Mouse (Mus musculus) testis, adult 2 months (tissue): ENCODE measurements around the gene Lrrc8b. TPM values are rescaled to one million over a fixed set of nuclear protein-coding genes. Genes with fewer than 3 reads are reported as not detected.

Experiments used
- H3K27ac ChIP-seq: fragments of 200-500 bp; 2 replicates; pipeline ENCODE4 v1.5.1; 2012; ENCODE audit warnings: low read depth, low read length; ENCODE audit not compliant: control insufficient read depth, insufficient read depth
- H3K27me3 ChIP-seq: fragments of 200-500 bp; 2 replicates; pipeline ENCODE4 v1.6.1; 2012; ENCODE audit warnings: mild to moderate bottlenecking, low read length, moderate library complexity; ENCODE audit not compliant: control insufficient read depth, insufficient read depth
- H3K36me3 ChIP-seq: fragments of 200-500 bp; 2 replicates; pipeline ENCODE4 v1.6.1; 2012; ENCODE audit warnings: mild to moderate bottlenecking, low read length; ENCODE audit not compliant: control insufficient read depth, insufficient read depth
- H3K4me1 ChIP-seq: fragments of 200-500 bp; 2 replicates; pipeline ENCODE4 v1.6.1; 2012; ENCODE audit warnings: low read length; ENCODE audit not compliant: control insufficient read depth, insufficient read depth
- H3K4me3 ChIP-seq: fragments of 200-500 bp; 2 replicates; pipeline ENCODE4 v1.5.1; 2012; ENCODE audit warnings: low read depth, mild to moderate bottlenecking, low read length, moderate library complexity, mixed read lengths; ENCODE audit not compliant: control insufficient read depth
- CTCF ChIP-seq: fragments of 200-500 bp; IDR thresholded peaks from 2 replicates; pipeline ENCODE4 v1.5.1; 2012; ENCODE audit warnings: low read depth, mild to moderate bottlenecking, inconsistent platforms, low read length, moderate library complexity; ENCODE audit not compliant: control insufficient read depth, insufficient read depth, insufficient replicate concordance
- POLR2A ChIP-seq: fragments of 200-500 bp; IDR thresholded peaks from 2 replicates; pipeline ENCODE4 v1.6.1; 2012; ENCODE audit warnings: low read depth, mild to moderate bottlenecking, inconsistent platforms, low read length, moderate library complexity; ENCODE audit not compliant: control insufficient read depth
- polyA plus RNA-seq: library from polyadenylated mRNA; depleted of rRNA; stranded (reverse); fragments of >200 nt; gene quantifications from 2 replicates; pipeline ENCODE4 v1.2.3, GENCODE M21; 2012

Gene Lrrc8b
- polyA plus RNA-seq, 1 experiment = 336 TPM

DNA sequence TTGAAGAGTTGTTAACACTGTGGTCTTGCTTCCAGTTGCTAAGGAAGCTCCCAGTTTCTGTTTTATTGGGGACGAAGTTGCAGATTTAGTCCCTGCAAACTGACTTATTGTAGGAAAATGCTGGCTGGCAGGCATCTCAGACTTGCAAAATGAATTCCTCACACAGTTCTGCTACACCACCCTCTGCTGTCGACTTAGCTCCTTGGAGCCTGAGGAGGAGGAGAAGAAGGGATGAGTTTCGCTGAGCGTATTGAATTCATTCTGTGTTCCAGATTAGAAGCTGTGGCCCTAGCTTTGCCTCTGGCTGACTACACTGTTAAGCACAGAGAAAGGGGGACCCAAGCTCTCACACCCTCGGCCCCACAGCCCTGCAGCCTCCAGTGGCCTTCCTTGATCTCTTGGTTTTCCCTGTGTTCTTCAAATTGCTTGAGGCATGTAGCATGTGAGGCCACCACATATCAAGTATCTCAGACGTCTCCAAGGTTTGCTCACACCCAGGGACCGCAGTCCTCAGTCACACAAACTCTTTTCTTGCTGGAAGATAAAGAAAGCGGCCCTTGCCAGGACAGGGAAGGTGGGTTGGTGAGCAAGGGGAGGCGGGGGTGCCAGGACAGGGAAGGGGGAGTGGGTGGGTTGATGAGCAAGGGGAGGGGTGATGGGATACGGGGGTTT, 78.8 kb downstream of the Lrrc8b start:
- TF ChIP-seq CTCF (no peak), POLR2A (no peak)
- no peak overlapping the region for H3K27ac ChIP-seq
- H3K4me1 ChIP-seq = no peaks in the 10 kb centered on the region
- H3K4me3 ChIP-seq = no peak overlapping the region
- H3K36me3 ChIP-seq = no peaks in the 10 kb centered on the region
- no peaks in the 10 kb centered on the region for H3K27me3 ChIP-seq

DNA sequence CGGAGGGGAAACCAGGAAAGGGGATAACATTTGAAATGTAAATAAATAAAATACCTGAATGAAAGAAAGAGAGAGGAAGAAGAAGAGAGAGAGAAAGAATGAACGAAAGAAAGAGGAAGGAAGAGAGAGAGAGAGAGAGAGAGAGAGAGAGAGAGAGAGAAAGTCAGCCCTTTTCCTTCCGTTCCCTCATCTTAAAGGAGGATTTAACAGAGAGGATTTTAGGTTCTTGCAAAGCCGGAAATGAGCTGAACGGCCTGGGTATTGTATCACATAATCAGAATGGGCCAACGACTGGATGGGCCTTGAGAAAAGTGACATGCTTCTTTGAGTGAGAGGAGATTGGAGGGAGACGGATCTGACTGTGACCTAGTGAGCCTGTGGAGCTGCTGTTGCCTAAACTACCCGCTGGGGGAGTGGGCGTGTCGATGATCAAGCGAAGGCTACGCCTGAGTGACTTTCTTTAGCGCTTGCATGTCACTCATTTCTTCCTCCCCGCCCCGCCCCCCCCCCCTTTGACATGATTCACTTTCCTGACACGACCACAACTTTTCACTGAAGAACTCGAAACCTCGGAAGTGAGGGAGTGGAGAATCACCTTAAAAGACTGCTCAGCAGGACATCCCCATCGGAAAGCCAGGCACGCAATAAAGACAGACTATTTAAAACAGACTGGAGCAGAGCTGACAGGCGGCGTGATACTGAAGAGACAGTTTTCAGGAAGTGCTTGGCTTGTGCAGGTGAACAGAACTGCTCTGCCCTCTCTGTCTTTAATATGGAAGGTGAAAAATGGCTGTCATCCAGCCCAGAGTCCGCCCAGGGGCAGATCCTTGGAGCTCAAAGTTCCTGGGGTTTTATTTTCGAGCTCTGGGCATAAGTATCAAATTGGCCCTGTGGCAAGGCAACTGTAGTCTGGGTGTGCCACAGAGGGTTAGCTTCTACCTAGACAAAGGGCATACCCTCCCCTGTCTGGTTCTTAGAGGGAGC, 79.6 kb downstream of the Lrrc8b start:
- Histone ChIP-seq H3K4me1 (no peaks in the 10 kb centered on the region), H3K27ac (no peak overlapping the region), H3K36me3 (no peaks in the 10 kb centered on the region), H3K27me3 (no peaks in the 10 kb centered on the region), H3K4me3 (no peak overlapping the region)
- TF ChIP-seq POLR2A (no peak), CTCF (peak; percentile 40; the same call in 1 of the 2 replicates)

DNA sequence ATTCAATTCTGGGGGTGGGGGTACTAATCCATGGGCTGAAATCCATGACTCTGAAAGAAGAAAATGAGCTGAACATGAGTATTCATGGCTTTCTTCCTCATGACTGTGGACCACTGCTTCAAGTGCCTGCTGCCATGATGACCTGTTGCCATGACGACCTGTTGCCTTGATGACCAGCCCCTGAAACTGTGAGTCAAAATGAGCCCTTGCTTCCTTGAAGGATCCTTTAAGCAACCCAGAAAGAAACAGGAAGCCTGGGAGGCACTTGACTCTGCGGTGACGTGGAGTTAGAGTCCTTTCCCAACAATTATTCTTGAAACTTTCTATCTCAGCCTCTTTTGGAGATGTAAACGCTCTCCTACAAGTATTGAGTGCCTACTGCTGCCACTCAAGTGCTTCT, 80.6 kb downstream of the Lrrc8b start:
- Histone ChIP-seq H3K27me3 (no peaks in the 10 kb centered on the region), H3K4me1 (no peaks in the 10 kb centered on the region), H3K4me3 (no peak overlapping the region), H3K27ac (no peak overlapping the region), H3K36me3 (no peaks in the 10 kb centered on the region)
- TF ChIP-seq POLR2A = no peak
- TF ChIP-seq CTCF = no peak

DNA sequence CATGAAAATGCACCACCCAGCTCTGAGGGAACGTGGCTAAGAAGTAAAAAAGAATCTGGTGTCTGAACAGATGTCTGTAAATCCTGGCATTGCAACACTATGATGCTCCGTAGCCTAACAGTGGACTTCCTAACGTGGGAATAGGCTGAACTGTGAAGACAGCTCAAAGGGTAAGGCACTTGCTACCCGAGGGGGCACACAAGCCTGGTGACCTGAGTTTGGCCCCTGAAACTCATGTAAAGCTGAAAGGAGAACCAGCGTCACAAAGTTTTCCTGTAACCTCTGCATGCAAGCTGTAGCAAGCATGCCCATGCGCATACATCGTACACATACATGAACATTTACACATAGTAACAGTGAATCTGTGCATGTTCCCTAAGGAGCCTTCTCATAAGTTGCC, 81.0 kb downstream of the Lrrc8b start:
- H3K4me1 ChIP-seq = no peaks in the 10 kb centered on the region
- no peaks in the 10 kb centered on the region for H3K36me3 ChIP-seq
- H3K27ac ChIP-seq = no peak overlapping the region
- no peaks in the 10 kb centered on the region for H3K27me3 ChIP-seq
- no peak overlapping the region for H3K4me3 ChIP-seq
- TF ChIP-seq POLR2A (no peak), CTCF (no peak)

DNA sequence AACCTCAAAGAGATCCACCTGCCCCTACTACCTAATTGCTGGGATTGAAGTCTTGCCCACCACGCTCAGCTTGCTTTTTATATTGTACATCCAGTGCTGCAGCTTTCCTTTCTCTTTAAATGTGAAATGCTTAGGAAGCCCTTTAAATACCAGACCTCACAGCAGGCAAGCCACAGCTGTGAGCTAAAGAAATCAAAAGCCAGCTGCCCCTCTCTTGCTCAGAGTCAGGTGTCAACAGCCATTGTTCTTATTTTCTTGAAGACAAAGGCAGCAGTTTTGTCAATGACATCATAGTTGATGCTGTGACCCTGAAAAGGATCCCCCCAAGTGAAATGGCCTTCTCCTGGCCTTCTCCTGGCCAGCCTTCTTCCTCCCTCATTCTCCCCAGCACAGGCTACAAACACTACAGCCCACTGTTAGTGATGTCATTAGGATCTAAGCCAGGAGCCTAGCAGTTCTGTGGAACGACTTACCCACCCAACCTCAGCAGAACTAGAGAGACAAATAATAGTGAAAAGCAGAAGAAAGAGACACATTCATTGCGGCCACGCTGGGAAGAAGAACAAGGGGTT, 82.9 kb downstream of the Lrrc8b start:
- no peak overlapping the region for H3K4me3 ChIP-seq
- no peak overlapping the region for H3K27ac ChIP-seq
- H3K4me1 ChIP-seq = no peaks in the 10 kb centered on the region
- no peaks in the 10 kb centered on the region for H3K36me3 ChIP-seq
- H3K27me3 ChIP-seq = no peaks in the 10 kb centered on the region
- TF ChIP-seq POLR2A (no peak), CTCF (no peak)

DNA sequence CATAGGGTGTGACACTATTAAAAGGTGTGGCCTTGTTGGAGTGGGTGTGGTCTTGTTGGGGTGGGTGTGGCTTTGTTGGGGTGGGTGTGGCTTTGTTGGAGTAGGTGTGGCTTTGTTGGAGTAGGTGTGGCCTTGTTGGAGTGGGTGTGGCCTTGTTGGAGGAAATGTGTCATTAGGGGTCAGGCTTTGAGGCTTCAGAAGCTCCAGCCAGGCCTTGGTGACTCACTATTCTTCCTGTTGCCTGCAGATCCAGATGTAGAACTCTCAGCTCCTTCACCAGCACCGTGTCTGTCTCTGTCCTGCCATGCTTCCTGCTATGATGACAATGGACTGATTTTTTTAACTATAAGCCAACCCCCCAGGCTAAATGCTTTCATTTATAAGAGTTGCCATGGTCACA, 83.8 kb downstream of the Lrrc8b start:
- H3K36me3 ChIP-seq = no peaks in the 10 kb centered on the region
- no peaks in the 10 kb centered on the region for H3K4me1 ChIP-seq
- TF ChIP-seq POLR2A = no peak
- no peak for TF ChIP-seq CTCF
- H3K27ac ChIP-seq = no peak overlapping the region
- H3K4me3 ChIP-seq = no peak overlapping the region
- H3K27me3 ChIP-seq = no peaks in the 10 kb centered on the region
